Comparison of ENCODE assay signal across 1 mouse cellular context in genomic region chr7:120835449-120836359, GRCm38 (mm10).
TF ChIP-seq lines count a peak whose summit lies in the region.

No protein-coding gene starts in this region.

TF ChIP-seq in MEL, 35 proteins besides CTCF, POLR2A, EP300 and RAD21 (continued from another document):
- TF ChIP-seq ZKSCAN1 (IDR thresholded peaks at IDR 0.05; ENCODE audit: low read depth, low read length), result no peak
- no peak for TF ChIP-seq MYB (IDR thresholded peaks at IDR 0.05; ENCODE audit: low read depth, low read length)
- peak; percentile 99 for TF ChIP-seq MAFK (IDR thresholded peaks at IDR 0.05; ENCODE audit: borderline replicate concordance, low read depth, low read length)
- TF ChIP-seq MAX (IDR thresholded peaks at IDR 0.05; ENCODE audit: low read length), result peak; percentile 83
- peak; percentile 57 for TF ChIP-seq NELFE (IDR thresholded peaks at IDR 0.05; ENCODE audit: low read depth, low read length)
- no peak for TF ChIP-seq JUND (IDR thresholded peaks at IDR 0.05; ENCODE audit: low read depth, low read length)
- TF ChIP-seq ZNF384 (IDR thresholded peaks at IDR 0.05; ENCODE audit: low read depth, low read length), result 0 out of 2 replicates have a peak, but pooled peaks have one; percentile 13
- TF ChIP-seq ETS1 (IDR thresholded peaks at IDR 0.05; ENCODE audit: low read depth, low read length), result peak; percentile 40; the same call in 1 of the 2 replicates
- 0 out of 2 replicates have a peak, but pooled peaks have one; percentile 7 for TF ChIP-seq NRF1 (IDR thresholded peaks at IDR 0.05; ENCODE audit: insufficient read depth, low read depth, low read length, poor library complexity, severe bottlenecking)
- 0 out of 2 replicates have a peak, but pooled peaks have one; percentile 39 for TF ChIP-seq MXI1 (IDR thresholded peaks at IDR 0.05; ENCODE audit: low read depth, low read length)
- no peak for TF ChIP-seq UBTF (IDR thresholded peaks at IDR 0.05; ENCODE audit: borderline replicate concordance, insufficient read depth, low read depth, low read length)
- no peak; the same call in none of the 2 replicates for TF ChIP-seq SIN3A (IDR thresholded peaks at IDR 0.05; ENCODE audit: low read length)
TF ChIP-seq in MEL: peak in this region for 20.
